Mouse (Mus musculus) forebrain, embryonic 12.5 days (tissue): ENCODE measurements at regions not wholly inside any gene's neighbourhood (a gene's known extent, or its start where the extent isn't known, plus 50 kb on each side); places are given as distances from the start of the nearest gene placed in this dataset.

Source experiments
- ATAC-seq: fragments of 200-750 bp; cut with Nextera tagmentation; 2 replicates; pipeline ENCODE4 v1.8.0; 2017; ENCODE audit warnings: moderate TSS enrichment; ENCODE audit not compliant: low FRiP score
- H3K27ac ChIP-seq: fragments of 300-500 bp; sonication (generic); 2 replicates; pipeline ENCODE4 v1.5.1; 2016; ENCODE audit warnings: mild to moderate bottlenecking
- H3K27me3 ChIP-seq: fragments of 300-500 bp; sonication (generic); 2 replicates; pipeline ENCODE4 v1.6.1; 2016; ENCODE audit warnings: mild to moderate bottlenecking
- H3K36me3 ChIP-seq: fragments of 300-500 bp; sonication (generic); replicated peaks from 2 replicates; pipeline ENCODE4 v1.6.1; 2016; ENCODE audit warnings: mild to moderate bottlenecking
- H3K4me1 ChIP-seq: fragments of 300-500 bp; sonication (generic); 2 replicates; pipeline ENCODE4 v1.6.1; 2016
- H3K4me2 ChIP-seq: fragments of 300-500 bp; sonication (generic); 2 replicates; pipeline ENCODE4 v1.6.1; 2016; ENCODE audit warnings: mild to moderate bottlenecking, moderate library complexity
- H3K4me3 ChIP-seq: fragments of 300-500 bp; sonication (generic); replicated peaks from 2 replicates; pipeline ENCODE4 v1.5.1; 2016; ENCODE audit warnings: mild to moderate bottlenecking
- H3K9ac ChIP-seq: fragments of 300-500 bp; sonication (generic); 2 replicates; pipeline ENCODE4 v1.6.1; 2016; ENCODE audit warnings: mild to moderate bottlenecking
- H3K9me3 ChIP-seq: fragments of 300-500 bp; sonication (generic); 2 replicates; pipeline ENCODE4 v1.6.1; 2016
- WGBS: fragments of 180-500 bp; shearing (Covaris S2); methylation state at CpG from one replicate; pipeline ENCODE4 v1.1.7; 2016; 5-methylcytosine and 5-hydroxymethylcytosine counted together

DNA sequence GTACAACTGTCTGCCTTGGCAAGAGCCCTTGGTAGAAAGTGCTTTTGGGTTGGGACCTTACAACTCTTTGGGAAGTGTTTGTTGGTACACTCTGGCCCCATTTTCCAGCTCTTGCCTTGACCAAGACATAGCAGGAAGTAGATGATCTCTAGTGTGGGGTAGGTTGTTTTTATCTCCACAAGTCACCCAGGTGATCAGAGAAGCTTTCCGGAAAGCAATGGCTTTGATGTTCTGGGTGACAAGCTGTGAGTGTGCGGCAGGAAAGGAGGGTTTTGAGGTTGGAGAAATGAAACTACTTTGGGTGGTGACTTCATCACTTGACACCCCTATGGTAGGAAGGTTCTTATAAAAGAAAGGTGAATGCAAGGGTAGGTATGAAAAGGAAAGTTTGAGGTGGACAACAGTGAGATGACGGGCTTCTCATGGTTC lies 1246.8 kb upstream of the A1bg start:
- no peak overlapping the region for H3K4me2 ChIP-seq
- no peaks in the 10 kb centered on the region for H3K9me3 ChIP-seq
- no peaks in the 10 kb centered on the region for H3K4me1 ChIP-seq
- H3K27ac ChIP-seq = no peak overlapping the region
- 94% methylated on average over 3 of the region's 3 CpGs for WGBS
- H3K4me3 ChIP-seq = no peak overlapping the region
- no peak for ATAC-seq
- H3K36me3 ChIP-seq = no peaks in the 10 kb centered on the region
- no peak overlapping the region for H3K9ac ChIP-seq
- no peaks in the 10 kb centered on the region for H3K27me3 ChIP-seq

GRCm38 (mm10) chr15:62168958-62169590 lies 1246.3 kb upstream of the A1bg start:
- Histone ChIP-seq H3K27ac (no peak overlapping the region), H3K9ac (no peak overlapping the region), H3K4me1 (no peaks in the 10 kb centered on the region), H3K36me3 (no peaks in the 10 kb centered on the region), H3K27me3 (no peaks in the 10 kb centered on the region), H3K4me2 (no peak overlapping the region), H3K9me3 (no peaks in the 10 kb centered on the region), H3K4me3 (no peak overlapping the region)
- WGBS = 95% methylated on average over 8 of the region's 8 CpGs
- ATAC-seq = no peak

DNA sequence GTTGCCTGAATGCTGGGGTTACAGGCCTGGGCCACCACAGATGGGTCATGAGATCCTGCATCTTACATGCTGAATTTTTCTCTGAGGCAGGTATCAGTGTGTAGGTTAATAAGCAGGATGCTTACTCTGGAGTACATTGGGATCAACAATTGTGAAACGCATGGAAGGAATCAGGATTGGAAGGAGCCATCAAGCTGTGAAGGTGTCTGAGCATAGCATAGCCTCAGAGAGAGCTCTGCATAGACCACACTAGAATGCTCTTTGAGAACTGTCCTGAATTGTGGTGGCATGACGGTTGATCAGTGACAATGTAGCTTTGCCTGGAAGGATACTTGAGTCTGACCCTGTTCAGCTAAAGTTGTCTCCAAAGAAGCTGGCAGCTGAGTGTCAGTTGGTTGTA lies 1245.7 kb upstream of the A1bg start:
- Histone ChIP-seq H3K9me3 (no peaks in the 10 kb centered on the region), H3K36me3 (no peaks in the 10 kb centered on the region), H3K9ac (no peak overlapping the region), H3K27me3 (no peaks in the 10 kb centered on the region), H3K4me1 (no peaks in the 10 kb centered on the region), H3K27ac (no peak overlapping the region), H3K4me3 (no peak overlapping the region), H3K4me2 (no peak overlapping the region)
- WGBS = 96% methylated on average over 2 of the region's 2 CpGs
- no peak for ATAC-seq

DNA sequence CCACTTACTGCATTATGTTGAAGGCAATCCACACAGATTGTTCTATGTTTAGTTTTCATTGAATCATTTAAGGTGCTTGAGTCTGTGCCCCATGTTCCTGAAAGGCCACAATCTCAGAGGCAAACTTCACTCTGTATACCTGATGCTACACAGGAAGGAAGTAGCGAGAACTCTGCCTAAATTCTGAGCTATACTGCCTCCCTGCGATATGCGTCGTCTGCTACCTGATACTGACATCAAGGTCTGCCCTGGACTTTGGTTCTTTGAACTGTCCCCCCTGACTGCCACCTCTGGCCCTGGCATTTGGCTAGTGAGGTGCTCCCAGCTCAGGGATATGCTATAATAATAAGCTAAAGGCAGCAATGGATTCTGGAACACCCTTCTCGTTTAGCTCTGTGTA lies 1244.0 kb upstream of the A1bg start:
- H3K27me3 ChIP-seq = no peaks in the 10 kb centered on the region
- ATAC-seq = no peak
- no peak overlapping the region for H3K9ac ChIP-seq
- no peaks in the 10 kb centered on the region for H3K36me3 ChIP-seq
- H3K4me2 ChIP-seq = no peak overlapping the region
- WGBS = 94% methylated on average over 5 of the region's 5 CpGs
- no peak overlapping the region for H3K27ac ChIP-seq
- no peaks in the 10 kb centered on the region for H3K9me3 ChIP-seq
- H3K4me1 ChIP-seq = no peaks in the 10 kb centered on the region
- H3K4me3 ChIP-seq = no peak overlapping the region

DNA sequence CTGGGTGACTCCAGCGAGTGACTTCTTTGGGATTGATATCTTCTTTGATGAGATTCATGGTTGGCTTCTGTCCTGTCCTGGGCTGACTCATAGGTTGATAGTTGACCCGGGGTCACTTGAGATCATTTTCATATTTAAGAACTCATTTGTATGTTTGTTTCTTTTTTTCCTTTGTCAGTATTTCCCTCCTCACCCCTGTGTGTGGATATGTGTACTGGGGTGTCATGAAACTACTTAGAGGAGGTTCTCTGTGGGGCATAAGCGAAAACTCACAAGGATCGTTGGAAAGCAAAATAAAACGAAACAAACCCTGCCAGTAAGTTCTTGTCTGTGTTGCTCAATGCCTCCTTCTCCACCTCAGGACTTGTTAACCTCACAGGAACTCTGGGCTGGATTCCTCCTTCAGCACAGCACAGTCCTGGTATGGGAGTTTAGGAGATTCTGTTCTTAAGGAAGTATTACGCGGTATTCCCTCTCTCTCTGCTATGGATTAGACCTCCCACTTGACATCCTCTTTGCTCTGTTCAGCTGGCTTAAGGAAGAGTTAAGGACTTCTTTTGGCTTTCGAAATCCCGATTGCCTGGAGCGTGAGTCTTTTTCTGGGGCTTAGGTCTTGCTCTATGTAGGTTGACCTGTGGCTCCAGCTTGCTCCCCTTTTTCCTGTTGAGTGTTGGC lies 1243.2 kb upstream of the A1bg start:
- ATAC-seq = no peak
- no peak overlapping the region for H3K9ac ChIP-seq
- H3K4me2 ChIP-seq = no peak overlapping the region
- no peaks in the 10 kb centered on the region for H3K9me3 ChIP-seq
- H3K4me1 ChIP-seq = no peaks in the 10 kb centered on the region
- no peak overlapping the region for H3K4me3 ChIP-seq
- H3K36me3 ChIP-seq = no peaks in the 10 kb centered on the region
- no peak overlapping the region for H3K27ac ChIP-seq
- 94% methylated on average over 10 of the region's 10 CpGs for WGBS
- H3K27me3 ChIP-seq = no peaks in the 10 kb centered on the region

DNA sequence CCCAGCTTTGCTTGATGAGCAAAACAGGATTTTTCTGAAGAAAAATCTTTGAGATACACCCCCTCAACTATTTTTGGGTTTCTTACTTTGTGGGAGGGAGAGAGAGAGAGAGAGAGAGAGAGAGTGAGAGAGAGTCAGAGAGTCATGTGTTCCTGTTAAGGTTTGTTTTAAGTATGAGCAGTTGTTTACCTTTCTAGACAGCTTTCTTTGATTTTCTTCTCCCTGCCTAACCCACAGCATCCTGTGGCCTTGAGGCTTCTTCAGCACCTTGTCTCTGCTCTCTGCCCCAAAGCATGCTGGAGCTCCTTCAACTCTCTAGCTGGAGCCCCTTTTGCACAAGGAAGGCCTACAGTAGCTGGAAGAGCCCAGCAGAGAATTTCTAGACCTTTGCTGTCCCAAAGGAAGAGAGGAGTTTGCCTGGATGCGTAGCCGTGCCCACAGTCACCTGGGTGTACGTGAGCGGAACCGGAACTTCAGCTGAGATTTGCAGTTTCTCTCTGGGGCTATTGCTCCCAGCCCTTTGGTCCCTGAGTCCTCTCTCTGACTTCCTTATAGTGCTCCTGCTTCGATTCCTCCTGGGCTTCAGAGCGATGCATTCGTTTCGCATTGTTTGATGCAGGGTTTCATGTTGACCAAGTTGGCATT lies 1242.1 kb upstream of the A1bg start:
- 94% methylated on average over 9 of the region's 9 CpGs for WGBS
- no peak for ATAC-seq
- Histone ChIP-seq H3K4me3 (no peak overlapping the region), H3K4me1 (no peaks in the 10 kb centered on the region), H3K9ac (no peak overlapping the region), H3K4me2 (no peak overlapping the region), H3K36me3 (no peaks in the 10 kb centered on the region), H3K27me3 (no peaks in the 10 kb centered on the region), H3K9me3 (no peaks in the 10 kb centered on the region), H3K27ac (no peak overlapping the region)

DNA sequence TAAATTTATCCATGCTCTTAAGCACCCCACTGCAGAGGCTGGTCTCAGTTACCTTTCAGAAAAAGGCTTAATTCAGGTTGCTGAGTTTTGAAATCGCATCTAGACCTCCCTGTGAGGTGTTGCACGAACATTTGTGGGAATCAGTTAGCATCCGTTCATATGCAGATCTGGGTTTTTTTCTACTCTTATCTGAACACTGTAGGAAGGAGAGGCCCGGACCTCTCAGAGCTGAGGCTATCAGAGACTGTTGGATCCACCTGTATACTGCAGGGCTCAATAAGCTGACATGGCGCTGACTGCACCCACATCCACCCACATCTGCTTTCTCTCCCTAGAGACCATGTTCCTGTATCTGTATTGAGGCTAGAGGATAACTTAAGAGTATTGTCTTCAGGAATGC lies 1240.4 kb upstream of the A1bg start:
- Histone ChIP-seq H3K4me1 (no peaks in the 10 kb centered on the region), H3K36me3 (no peaks in the 10 kb centered on the region), H3K4me3 (no peak overlapping the region), H3K9ac (no peak overlapping the region), H3K4me2 (no peak overlapping the region), H3K27ac (no peak overlapping the region), H3K27me3 (no peaks in the 10 kb centered on the region), H3K9me3 (no peaks in the 10 kb centered on the region)
- WGBS = 75% methylated on average over 5 of the region's 5 CpGs
- ATAC-seq = no peak

- Histone ChIP-seq H3K4me3 (no peak overlapping the region), H3K9ac (no peak overlapping the region), H3K9me3 (no peaks in the 10 kb centered on the region), H3K4me2 (no peak overlapping the region), H3K27ac (no peak overlapping the region), H3K36me3 (no peaks in the 10 kb centered on the region), H3K4me1 (no peaks in the 10 kb centered on the region), H3K27me3 (no peaks in the 10 kb centered on the region)
- no peak for ATAC-seq
- 75% methylated on average over 4 of the region's 4 CpGs for WGBS
These were observed 1239.9 kb upstream of the A1bg start for GRCm38 (mm10) chr15:62162648-62163194.

GRCm38 (mm10) chr15:62161975-62162647 lies 1239.3 kb upstream of the A1bg start:
- Histone ChIP-seq H3K9ac (no peak overlapping the region), H3K9me3 (no peaks in the 10 kb centered on the region), H3K4me2 (no peak overlapping the region), H3K4me3 (no peak overlapping the region), H3K36me3 (no peaks in the 10 kb centered on the region), H3K4me1 (no peaks in the 10 kb centered on the region), H3K27me3 (no peaks in the 10 kb centered on the region), H3K27ac (no peak overlapping the region)
- WGBS = 82% methylated on average over 8 of the region's 8 CpGs
- no peak for ATAC-seq

DNA sequence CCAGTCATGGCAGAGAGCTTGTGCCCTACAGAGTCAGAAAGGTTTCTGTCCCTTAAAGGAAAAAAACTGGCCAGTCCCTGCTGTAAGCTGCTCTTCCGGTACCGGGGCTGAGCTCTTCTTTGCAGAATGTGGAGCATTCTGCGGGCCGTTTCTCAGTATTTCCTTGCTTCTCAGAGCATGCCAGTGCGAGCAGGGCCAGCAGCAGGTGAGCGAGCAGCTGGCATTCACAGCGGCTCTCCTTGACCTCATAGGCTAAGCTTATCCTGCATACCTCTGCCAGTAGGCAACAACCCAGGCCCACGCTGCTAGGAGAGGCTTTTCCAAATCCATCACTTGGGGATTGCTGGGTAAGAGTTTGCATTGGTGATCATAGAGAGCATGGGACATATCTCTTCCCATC lies 1238.2 kb upstream of the A1bg start:
- ATAC-seq = no peak
- no peak overlapping the region for H3K27ac ChIP-seq

DNA sequence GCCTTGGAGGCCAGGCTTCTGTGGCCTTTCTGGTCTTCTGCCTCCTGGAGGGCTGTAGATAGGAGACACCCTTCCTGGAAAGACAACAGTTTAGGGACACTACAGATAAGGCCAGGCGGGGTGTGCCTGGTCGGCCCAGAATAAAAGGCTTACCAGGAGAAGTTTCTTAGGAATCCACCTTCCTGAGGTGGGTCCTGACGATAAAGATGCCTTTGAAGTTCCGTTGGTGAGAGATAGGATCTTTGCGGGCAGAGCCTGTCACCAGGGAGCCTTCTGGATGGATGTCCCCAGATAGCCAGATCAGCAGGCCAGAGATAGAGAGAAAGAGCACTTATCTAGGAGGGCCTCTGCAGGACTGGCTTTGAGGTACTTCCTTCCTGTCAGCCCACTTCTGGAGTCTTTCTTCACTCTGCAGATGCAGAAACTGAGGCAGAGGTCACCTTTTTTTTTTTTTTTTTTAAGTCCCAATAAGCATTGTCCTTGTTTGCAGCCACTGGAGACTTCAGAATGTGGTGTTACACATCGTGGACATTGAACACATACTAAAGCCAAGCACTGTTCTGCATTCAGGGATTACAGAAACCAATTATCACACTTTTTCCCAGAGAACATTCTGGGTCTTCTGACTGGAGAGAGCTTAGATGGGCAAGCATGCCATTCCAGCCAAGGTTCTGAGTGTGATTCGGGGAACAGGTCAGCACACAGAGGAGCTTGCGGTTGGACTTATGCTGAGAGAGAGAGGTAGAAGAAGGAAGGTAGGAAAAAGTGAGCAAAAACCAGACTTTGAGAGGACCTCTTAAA lies 1236.3 kb upstream of the A1bg start:
- no peak for ATAC-seq
- WGBS = 90% methylated on average over 8 of the region's 8 CpGs
- H3K4me2 ChIP-seq = no peak overlapping the region

More for the DNA sequence above, 1238.2 kb upstream of the A1bg start:
- Histone ChIP-seq H3K4me1 (no peaks in the 10 kb centered on the region), H3K36me3 (no peaks in the 10 kb centered on the region), H3K9ac (no peak overlapping the region), H3K4me2 (no peak overlapping the region), H3K9me3 (no peaks in the 10 kb centered on the region), H3K4me3 (no peak overlapping the region), H3K27me3 (no peaks in the 10 kb centered on the region)
- 87% methylated on average over 8 of the region's 8 CpGs for WGBS

More for the DNA sequence above, 1236.3 kb upstream of the A1bg start:
- Histone ChIP-seq H3K27me3 (no peaks in the 10 kb centered on the region), H3K36me3 (no peaks in the 10 kb centered on the region), H3K27ac (no peak overlapping the region), H3K9me3 (no peaks in the 10 kb centered on the region), H3K9ac (no peak overlapping the region), H3K4me1 (no peaks in the 10 kb centered on the region), H3K4me3 (no peak overlapping the region)
